Mouse (Mus musculus): ENCODE results near the gene Sec61a1. TPM values are rescaled to one million over a fixed set of nuclear protein-coding genes. Genes with fewer than 3 reads are reported as not detected.

Gene Sec61a1
- total RNA-seq (2021): 10 to 100 TPM; 36.8 to 44.6 TPM
- long read RNA-seq, experiment 1, transcript Sec61a1-201 (12 exons, 3,172 nt): major isoform, 5 of 7 reads
- long read RNA-seq, experiment 1, partial matches to known transcripts: 1 of 7 reads
- long read RNA-seq, experiment 1, other reads (novel, unspliced or antisense): 1 of 7 reads
- long read RNA-seq, experiment 2, partial matches to known transcripts: 0 of 4 reads
- long read RNA-seq, experiment 2, other reads (novel, unspliced or antisense): 2 of 4 reads

DNA sequence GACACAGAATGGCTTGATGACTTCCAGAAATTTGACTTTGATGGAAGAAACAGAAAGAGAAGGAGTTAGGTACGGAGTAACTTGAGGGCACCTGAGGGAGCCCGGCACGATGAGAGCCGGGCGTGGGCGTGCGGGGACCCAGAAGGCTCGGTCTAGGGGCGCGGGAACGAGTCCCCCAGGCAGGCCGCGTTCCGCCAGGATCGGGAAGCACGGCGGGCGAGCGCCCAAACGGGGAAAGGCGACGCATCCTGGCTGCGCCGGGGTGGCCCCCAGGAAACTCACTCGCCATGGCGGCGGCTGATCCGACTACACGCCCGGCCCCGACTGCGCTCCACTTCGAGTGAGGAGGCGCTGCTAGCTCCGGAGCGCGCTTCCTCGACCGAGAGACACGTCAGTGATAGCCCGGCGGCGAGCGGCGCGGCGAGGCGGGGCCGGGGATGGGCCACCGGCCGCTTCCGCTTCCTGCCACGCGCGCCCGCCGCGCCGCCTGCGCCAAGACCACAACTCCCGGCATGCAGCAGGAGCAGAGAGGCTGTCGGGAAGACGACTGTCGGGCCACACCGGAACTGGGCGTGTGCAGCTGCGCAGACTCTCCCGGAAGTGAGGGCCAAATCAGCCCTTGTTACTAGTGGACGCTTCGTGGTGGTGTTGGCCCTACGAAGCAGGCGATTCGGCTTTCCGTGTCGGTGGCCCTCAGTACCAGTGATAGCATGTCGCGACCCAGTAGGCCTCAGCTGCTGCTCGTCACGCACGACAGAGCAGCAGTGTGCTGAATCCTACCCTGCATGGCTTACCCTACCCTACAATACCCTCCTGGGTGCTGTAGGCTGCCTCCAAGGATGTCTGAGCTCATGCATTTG, at the start of gene Sec61a1:
TSS of gene Sec61a1 (minus strand) at position 502 of the 860 bp plus-strand sequence.
- DNase-seq: peak; percentile 97 to 98

DNA sequence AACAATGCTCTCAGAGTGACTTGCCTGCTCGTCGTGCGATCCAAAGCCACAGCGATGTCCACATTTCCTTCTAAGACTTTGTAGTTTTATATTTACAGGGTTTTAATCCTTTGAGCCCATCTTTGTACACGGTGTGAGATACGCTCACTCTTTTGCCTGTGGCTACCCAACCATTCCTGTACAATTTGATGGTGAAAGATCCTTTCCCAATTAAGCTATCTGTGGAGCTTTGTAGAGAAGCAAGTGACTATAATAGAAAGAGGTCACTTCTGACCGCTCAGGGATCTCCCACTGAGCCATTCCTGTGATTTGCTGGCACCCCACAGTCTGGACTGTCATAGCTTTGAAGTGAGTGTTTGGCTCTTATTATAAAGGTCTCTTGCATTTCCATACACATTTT, 48.0 kb upstream of the Sec61a1 start:
- DNase-seq: no peak

DNA sequence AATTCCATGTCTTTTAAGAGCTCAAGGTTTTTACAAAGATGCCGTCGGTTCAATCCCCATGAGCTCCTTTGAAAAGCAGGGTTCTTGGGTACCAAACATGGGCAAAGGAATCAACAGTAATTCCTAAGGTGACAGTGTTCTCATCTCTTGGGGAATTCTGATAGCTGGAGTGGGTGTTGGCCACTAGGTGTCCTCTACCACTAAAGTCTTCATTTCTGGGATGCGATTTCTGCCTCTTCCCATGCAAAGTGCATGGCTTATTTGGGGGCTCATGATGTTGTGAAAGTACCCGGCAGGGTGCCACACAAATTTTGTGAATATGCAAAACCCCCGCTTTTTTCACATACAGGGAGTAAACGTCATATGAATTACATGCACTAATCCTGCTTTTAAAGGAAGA, 46.3 kb upstream of the Sec61a1 start:
- peak in 1 of 2 experiments; percentile 23 for DNase-seq

DNA sequence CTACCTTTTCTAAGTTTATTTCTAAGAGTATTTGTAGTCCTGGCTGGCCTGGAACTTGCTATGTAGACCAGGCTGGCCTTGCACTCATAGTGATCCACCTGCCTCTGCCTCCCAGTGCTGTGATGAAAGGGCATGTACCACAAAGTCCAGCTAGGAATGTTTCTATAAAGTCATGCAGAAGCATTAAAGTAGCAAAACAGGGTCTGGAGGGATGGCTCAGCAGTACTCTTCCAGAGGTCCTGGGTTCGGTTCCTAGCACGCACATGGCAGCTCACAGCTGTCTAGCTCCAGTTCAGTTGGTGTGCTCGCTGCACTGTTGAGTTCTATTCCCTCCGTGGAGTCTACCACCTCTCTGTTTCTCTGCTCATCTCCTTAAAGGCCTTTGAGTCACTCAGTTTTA, 41.5 kb upstream of the Sec61a1 start:
- no peak for DNase-seq

DNA sequence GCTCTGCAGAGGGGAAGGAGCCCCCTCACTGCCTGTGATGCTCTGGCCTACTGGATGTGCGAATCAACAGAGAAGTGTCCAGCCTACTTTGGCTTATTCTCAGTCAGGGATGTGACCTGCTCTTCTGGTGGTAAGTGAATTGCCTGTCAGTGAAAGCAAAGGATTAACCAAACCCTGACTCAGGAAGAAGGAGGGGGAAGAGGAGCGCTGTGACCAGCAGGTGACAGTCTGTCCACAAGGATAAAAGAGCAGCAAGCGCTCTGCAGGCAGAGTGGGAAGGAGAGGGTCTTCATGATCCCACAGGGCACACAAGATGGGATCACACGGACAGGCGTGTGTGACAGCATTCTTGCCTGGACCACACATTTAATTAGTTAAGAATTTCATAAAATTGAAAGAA, 41.0 kb upstream of the Sec61a1 start:
- DNase-seq: no peak

DNA sequence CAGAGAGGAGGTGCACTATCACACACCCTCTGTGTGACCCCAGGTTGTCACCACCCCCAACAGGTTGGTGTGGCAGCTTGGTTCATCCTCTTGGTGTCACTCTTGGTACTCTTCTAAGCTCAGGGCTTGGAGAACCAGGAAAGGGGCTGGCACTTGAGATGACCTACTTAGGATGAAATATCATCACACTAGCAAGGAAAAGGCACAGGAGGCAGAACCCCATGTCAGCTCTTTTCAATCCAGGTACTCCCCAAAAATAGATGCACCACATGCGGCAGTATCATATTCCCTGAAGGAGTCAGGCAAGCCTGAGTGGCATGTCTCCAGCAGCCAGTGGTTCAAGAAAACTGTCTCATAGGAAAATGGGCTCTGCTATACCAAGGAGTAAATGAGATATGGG, 39.4 kb upstream of the Sec61a1 start:
- no peak for DNase-seq

DNA sequence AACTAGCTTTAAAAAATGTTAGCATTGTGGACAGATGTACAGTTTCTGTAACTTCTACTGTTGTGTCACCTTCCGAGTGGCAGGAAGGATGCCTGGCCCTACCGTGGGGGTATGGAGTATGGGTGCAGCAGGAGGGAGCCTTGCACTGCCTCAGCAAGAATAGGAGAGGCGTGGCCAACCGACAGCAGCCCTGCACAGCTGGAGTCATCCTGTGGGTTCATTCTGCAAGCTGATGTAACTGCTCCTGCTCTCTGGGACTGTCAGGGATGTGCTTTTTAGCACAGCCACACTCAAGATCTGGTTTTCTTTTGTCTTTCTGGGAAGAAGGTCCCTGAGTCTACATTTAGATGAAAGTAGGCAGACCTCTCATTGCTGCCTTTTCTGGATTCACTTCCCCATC, 38.8 kb upstream of the Sec61a1 start:
- no peak for DNase-seq

DNA sequence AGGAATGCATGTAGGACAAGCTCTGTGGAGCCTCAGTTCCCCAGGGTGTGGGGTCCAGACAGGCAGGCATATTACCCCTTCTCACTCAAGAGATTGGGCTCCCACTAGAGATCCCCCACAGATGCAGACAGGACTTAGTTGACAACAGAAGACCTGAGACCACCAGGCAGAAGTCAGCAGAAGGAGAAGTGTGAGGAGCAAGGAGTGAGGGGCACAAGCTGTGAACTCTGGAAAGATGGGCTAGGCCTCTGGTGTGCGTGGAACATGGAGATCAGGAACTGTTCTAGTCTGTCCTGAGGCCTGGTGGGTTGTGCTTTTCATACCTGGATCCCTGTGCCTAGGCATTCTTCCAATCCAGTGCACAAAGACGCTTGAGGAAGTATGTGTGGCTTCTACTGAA, 31.2 kb upstream of the Sec61a1 start:
- DNase-seq: no peak

DNA sequence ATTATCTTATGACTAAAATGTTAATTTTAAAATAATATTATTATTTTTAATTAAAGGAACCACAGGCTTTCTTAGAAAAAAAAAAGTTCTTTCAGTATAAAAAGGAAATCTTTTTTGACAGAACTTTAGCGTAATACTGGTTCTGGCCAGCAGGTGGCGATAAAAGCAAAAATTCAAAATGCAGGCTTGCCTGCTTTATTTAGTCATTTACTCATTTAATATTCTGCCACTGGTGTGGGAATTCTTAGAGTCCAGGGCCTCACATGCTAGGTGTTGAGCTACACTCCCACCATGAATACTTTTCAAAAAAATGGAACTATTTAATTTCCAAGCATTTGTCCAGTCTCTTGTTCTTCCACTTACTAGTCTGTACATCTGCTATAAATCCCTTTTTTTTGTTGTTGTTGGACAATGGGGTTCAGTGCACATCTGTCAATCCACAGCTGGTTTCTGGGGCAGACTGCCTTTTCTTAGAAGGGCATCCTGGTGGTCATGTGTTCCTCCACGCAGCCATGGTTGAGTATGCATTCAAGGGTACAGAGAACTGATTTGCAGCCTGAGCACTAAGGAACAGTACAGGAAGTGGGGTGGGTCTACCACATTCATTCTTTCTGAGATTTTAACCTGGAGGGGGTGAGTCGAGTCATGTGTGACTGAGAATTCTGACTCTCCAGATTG, 30.6 kb upstream of the Sec61a1 start:
- DNase-seq: peak; percentile 24 to 86

DNA sequence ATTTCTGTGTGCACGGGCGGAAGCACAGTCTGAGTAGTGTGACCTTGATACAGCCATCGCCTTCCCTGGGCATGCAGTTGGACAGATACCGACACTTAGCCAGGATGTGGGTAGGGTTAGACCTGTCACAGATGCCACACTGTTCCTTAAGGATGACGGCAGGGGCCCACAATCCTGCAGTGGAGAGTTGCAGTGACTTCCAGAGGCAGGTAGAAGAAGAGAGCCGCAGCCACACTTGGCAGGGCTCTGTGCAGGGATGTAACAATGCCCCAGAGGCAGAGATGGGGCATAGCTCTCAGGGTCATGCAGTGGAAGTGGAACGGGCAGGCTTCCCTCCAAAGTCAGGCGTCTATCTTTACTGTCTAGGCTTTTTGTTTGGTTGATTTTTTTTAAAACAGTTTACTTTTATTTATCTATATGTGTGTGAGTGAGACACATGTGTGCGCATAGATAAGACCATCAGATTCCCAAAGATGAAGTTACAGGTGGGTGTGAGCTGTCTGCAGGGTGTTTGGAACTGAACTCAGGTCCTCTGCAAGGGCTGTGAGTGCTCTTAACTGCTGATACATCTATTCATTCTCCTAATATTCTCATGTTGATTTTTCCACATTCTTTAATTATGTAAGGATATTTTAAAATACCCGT, 29.8 kb upstream of the Sec61a1 start:
- DNase-seq: no peak

DNA sequence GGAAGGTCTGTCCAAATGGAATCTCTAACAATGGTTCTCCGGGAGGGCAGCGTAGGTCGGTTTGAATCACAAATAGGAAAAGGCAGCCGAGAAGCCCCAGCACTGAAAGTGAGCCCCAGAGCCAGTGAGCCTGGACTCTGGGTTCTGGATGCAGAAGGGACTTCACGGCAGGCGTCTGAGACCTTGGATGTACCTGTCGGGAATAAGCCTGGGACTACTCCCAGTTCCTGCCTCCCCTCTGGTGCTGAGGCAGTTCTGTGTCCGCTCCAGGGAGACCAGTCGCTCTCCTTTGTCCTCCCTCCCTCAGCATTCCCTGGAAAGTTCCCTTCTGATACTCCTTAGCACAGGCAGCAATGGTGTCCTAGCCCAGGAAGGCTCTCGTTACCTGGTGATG, 26.7 kb upstream of the Sec61a1 start:
- no peak for DNase-seq

DNA sequence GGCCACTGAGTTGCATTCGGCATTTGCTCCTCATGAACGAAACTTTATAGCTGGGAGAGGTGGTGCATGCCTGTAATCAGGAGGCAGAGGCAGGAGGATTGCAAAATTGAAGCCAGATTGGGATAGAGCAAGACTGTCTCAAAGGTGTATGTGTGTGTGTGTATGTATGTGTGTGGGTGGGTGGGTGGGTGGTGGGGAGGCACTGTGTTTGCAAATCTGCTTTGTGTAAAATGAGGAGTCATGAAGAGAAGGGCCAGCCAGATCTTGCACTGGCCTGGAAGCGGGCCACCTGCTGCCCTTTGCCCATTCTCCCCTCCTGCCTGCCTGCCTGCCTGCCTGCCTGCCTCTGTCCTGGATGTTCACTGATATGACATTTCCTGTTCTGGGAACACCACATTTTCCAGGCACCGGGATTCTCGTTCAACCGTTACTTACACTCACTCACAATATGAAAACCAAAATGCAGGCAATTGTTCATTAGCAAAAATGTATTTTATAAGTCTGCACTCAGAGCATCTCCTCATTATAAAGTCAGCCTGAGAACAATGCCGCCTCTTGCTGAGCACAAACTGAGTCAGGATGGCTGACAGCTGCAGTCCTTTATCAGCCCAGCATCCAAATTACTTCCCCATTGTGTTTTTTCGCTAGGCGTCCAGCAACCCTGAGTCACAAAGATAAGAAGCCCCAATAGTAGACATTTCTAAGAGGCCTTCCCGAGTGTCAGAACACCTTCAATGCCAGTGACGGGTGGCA, 26.1 kb upstream of the Sec61a1 start:
- DNase-seq: no peak

DNA sequence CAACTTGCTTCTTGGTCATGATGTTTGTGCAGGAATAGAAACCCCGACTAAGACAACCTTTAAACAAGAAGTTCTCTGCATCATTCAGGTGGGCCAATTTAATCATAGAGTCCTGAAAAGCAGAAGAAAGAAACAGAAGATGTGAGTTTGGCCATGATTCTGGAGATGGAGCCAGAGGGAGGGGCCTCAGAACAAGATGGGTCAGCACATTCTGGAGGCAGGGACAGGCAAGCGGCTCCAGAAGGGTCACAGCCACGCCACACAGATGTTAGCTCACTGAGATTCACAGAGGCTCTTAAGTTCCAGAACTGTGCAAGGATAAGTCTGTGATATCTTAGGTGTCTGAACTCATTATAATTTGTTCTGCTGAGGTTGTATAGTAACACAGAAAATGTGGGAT, 25.5 kb upstream of the Sec61a1 start:
- no peak for DNase-seq

DNA sequence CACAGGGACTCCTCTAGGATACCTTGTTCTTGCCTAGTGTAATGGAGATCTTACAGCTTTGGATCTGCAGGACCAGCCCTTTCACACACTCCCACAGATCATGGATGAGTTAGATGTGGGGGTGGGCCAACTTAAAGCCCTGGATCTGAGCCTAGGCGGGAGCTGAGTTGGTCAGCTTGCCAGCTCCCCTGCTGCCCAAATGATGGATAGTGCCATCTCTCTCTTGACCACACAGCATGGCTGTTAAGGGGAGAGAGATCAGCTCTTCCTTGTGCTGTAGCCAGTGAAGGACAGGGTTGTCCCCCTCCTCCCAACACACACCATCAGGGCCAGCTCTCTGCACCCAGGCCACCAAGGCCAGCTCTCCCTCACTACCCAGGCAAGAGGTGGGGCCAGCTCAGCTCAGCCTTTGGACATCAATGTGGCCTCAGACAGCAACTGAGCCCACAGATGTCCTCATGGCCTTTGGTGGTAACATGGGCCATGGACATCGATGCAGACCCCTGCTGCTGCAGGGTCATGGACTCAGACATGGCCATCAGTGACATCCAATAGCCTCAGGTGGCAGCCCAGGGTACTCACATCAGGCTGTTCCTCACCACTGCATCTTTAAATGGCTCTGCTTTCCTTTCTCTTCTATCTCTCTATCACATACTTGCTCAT, 21.5 kb upstream of the Sec61a1 start:
- DNase-seq: no peak

DNA sequence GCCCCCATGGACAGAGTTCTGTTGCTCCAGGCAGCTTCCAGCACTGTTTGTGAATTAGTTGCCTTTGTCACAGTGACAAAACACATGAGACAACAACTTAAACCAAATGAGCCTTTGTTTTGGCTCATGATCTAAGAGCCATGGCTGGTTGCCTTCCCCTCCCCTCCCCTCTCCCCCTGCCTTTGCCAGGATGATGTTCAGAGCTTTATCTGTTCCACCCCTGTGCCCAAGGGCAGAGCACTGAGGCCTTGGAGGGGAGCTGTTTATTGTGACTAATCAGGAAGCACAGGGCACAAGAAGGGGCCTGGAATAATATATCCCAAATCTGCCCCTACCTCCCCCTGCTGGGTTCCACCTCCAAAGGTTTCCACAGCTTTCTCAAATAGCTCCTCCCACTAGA, 11.6 kb upstream of the Sec61a1 start:
- no peak for DNase-seq

DNA sequence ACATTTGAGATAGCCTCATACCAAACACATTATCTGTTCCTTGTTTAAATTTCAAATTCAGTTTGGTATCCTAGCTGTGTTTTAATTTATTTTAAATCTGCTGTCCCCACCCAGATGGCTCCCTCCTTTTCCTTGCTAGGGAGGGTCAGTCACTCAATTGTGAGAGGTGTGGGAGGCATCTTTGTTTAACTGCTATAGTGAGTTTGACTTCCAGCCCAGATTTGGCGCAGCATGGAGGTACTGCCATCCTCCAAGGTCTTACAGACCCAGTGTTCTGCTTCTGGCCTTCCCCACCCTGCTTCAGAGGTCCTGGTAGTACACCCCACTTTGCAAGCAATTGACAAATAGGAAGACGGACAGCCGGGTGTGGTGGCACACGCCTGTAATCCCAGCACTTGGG, 5.4 kb upstream of the Sec61a1 start:
- no peak for DNase-seq

DNA sequence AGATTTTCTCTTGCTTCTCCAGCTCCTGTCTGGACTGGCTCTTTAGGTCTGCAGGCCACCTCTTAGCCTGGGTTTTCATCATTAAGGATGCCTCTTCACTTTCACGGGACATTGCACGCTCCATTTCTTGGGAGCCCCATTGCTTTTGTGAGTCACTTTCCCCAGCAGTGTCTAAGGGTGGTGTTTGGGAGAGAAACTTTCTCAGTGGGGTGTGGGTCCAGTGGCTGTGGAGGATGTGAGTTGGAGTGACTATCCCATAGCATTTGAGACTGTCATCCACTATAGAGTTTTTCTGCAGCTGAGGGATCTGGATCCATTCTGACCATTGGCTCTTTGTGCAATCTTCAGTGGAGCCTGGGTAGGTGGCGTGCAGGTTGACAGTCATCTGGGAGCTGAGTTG, 4.7 kb upstream of the Sec61a1 start:
- no peak for DNase-seq

DNA sequence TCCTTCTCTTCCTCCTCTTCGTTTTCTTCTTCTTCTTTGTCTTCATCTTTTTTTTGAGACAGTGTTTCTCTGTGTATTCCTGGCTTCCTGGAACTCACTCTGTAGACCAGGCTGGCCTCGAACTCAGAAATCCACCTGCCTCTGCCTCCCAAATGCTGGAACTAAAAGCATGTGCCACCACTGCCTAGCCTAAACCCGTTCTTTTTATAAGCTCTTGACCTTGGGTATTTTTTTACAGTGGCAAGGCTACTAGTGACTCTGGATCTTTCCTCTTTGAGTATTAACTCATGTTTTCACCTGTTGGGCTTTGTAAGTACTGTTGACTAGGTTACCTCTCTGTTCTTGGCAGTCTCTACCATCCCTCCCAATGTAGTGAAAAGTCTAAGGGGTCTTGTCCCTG, 4.3 kb upstream of the Sec61a1 start:
- DNase-seq: no peak

DNA sequence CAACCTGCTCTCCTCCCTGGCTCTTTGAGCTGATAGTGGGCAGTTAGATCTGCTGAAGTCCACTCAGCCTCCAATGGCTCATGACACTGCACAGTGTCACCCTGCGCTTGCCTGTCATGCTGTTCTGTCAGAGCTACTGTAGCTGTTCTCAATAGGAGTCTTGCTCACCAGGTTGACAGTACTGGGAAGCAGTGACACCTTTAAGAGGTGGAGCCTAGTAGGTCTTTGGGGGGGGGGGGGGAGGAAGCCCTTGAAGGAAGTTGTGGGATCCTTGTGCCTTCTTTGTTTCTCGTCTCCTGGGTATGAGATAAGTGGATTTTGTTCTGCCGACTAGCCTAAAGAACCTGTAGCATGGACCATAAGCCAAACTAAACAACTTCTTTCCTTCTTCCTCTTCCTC, 3.9 kb upstream of the Sec61a1 start:
- no peak for DNase-seq

DNA sequence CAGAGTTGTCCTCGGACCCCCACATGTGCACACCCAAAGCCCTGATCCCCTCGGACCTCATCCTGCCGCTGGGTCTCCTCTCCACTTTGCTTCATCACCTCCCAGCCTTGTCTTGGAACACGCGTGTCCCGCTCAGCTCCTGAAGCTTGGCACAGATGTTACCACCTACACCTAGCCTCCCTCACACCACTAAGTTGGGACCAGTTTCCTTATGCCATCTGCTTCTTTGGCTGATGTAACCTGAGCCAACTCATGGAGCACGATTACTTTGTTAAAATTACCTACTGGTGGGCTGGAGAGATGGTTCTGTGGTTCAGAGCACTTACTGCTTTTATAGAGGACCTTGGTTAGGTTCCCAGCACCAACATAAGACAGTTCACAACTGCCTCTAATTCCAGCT, 3.1 kb upstream of the Sec61a1 start:
- no peak for DNase-seq

DNA sequence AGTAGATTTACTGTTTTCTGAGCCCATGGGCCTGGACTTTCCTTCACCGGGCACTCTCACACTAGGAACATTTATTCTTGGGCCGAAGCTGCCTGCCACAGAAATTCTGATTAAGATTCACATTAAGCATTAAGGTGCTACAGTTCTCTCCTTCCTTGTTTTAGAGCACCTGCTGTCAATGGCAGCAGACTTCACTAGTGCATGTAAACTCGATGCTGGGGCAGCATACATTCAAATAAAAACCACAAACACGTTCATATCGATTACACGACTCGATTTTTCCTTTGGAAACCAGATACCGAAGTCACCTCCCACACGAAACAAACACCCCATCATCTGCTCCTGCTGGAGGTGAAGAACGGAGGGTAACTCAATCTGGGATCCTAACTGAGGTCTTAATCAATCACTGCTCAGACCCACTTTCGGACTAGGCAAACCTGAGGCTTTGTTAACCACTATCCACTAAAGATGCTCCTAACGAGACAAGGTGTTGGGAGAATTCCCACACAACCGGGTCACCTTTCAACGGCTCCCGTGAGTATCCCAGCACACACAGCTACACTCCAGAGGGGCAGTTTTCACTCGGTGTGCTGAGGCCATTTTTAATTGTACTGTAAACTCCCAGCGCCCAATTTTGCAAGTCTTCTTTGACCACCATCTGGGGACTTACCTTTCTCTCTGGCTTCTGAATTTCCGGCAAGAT, 853 bp downstream of the Sec61a1 start:
- no peak for DNase-seq

All from heart, adult 18-20 months (tissue).